Mouse (Mus musculus) kidney, adult 2 months (tissue): ENCODE results near the gene Unc45b. TPM values are rescaled to one million over a fixed set of nuclear protein-coding genes. Genes with fewer than 3 reads are reported as not detected.
"Not testable (repeated sequence)": the region's sequence is repeated elsewhere in the genome, so short reads cannot be mapped to it uniquely, and the experiment has no call there.

Experiments
- DNase-seq: peaks from one replicate; pipeline ENCODE4 v3.0.0; 2021
- H3K27ac ChIP-seq: fragments of 200-500 bp; 2 replicates; pipeline ENCODE4 v1.5.1; 2012; ENCODE audit warnings: low read depth, low read length, control low read depth, inconsistent platforms; ENCODE audit not compliant: insufficient read depth
- H3K27me3 ChIP-seq: fragments of 200-500 bp; replicated peaks from 2 replicates; pipeline ENCODE4 v1.6.1; 2012; ENCODE audit warnings: mild to moderate bottlenecking, moderate library complexity, low read length, inconsistent platforms; ENCODE audit not compliant: control insufficient read depth, insufficient read depth
- H3K36me3 ChIP-seq: fragments of 200-500 bp; 2 replicates; pipeline ENCODE4 v1.6.1; 2012; ENCODE audit warnings: mild to moderate bottlenecking, moderate library complexity, low read length, inconsistent platforms; ENCODE audit not compliant: control insufficient read depth, insufficient read depth
- H3K4me1 ChIP-seq: fragments of 200-500 bp; 2 replicates; pipeline ENCODE4 v1.6.1; 2011; ENCODE audit warnings: low read length; ENCODE audit not compliant: control insufficient read depth, insufficient read depth
- H3K4me3 ChIP-seq: fragments of 200-500 bp; 2 replicates; pipeline ENCODE4 v1.5.1; 2011; ENCODE audit warnings: mild to moderate bottlenecking, low read depth, low read length, control low read depth; ENCODE audit not compliant: insufficient read depth
- CTCF ChIP-seq: fragments of 200-500 bp; conservative IDR thresholded peaks from 2 replicates; pipeline ENCODE4 v1.5.1; 2011; ENCODE audit warnings: low read depth, mild to moderate bottlenecking, control low read depth, low read length, moderate library complexity, mixed read lengths; ENCODE audit not compliant: insufficient read depth, insufficient read length
- POLR2A ChIP-seq: fragments of 200-500 bp; IDR thresholded peaks from one replicate; pipeline ENCODE4 v1.6.1; 2011; ENCODE audit warnings: low read depth, low read length, control low read depth
- WGBS: fragments of 180-500 bp; shearing (Covaris S2); methylation state at CpG from one replicate; pipeline ENCODE4 v1.1.7; 2018; 5-methylcytosine and 5-hydroxymethylcytosine counted together
- polyA plus RNA-seq: library from polyadenylated mRNA; depleted of rRNA; stranded (reverse); fragments of >200 nt; gene quantifications from 2 replicates; pipeline ENCODE4 v1.2.3, GENCODE M21; 2012

Unc45b gene
- polyA plus RNA-seq, 1 experiment: 7.9 TPM

DNA sequence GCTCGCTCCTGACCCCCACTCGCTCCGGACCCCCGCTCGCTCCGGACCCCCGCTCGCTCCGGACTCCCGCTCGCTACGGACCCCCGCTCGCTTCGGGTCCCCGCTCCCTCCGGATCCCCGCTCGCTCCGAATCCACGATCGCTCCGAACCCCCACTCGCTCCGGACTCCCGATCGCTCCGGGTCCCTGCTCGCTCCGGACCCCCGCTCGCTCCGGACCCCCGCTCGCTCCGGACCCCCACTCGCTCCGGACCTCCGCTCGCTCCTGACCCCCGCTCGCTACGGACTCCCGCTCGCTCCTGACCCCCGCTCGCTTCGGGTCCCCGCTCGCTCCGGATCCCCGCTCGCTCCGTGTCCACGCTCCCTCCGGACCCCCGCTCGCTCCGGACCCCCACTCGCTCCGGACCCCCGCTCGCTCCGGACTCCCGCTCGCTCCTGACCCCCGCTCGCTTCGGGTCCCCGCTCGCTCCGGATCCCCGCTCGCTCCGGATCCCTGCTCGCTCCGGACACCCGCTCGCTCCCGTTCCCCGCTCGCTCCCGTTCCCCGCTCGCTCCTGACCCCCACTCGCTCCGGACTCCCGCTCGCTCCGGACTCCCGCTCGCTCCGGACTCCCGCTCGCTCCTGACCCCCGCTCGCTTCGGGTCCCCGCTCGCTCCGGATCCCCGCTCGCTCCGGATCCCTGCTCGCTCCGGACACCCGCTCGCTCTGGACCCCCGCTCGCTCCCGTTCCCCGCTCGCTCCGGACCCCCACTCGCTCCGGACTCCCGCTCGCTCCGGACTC lies 21.5 kb downstream of the Unc45b start:
- H3K4me3 ChIP-seq: peak overlapping the region; percentile 47
- not testable (repeated sequence) for H3K36me3 ChIP-seq, H3K4me1 ChIP-seq, DNase-seq, H3K27ac ChIP-seq, H3K27me3 ChIP-seq
- 1% methylated on average over 118 of the region's 119 CpGs for WGBS

DNA sequence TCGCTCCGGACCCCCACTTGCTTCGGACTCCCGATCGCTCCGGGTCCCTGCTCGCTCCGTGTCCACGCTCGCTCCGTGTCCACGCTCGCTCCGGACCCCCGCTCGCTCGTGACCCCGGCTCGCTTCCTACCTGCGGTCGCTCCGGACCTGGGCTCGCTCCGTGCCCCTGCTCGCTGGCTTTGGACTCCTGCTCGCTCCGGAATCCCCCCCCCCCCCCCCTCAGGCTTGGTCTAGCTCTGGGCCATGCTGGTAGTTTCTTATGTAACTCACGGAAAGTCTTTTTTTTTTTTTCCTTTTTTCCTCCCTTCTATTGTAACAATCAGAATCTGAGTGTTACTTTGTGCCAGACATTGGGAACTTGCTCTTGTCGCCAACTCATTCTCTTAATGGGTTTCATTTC lies 22.8 kb downstream of the Unc45b start:
- 0 out of 2 replicates have a peak overlapping the region, but pooled peaks have one; percentile 26 for H3K27ac ChIP-seq
- peaks cover 5% of the 10 kb centered on the region; the same call in 1 of the 2 replicates for H3K4me1 ChIP-seq
- peak overlapping the region; percentile 66 for H3K4me3 ChIP-seq
- no peak for DNase-seq
- 2% methylated on average over 28 of the region's 29 CpGs for WGBS
- TF ChIP-seq CTCF (no peak), POLR2A (no peak)
- H3K27me3 ChIP-seq: no peaks in the 10 kb centered on the region; the same call in 1 of the 2 replicates
- no peaks in the 10 kb centered on the region for H3K36me3 ChIP-seq

DNA sequence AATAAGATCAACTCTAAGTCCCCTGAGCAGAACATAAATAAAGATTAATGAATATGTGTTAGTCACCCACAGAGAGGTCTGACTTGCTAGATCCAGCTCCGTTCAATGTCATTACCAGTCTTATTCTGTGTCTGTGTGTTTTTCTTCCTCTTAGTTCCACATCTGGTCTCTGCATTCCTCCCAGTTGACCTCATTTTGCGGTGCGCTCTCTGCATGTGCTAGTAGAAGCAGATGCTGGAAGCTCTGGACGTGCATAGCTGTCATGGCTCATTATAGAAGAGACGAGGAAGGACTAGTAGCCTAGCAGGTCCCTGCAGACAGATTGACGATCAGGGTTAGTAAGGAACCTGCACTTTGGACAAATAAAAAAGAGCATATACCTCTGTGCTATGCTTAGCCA lies 33.0 kb downstream of the Unc45b start:
- TF ChIP-seq CTCF: no peak
- no peak for TF ChIP-seq POLR2A
- Histone ChIP-seq H3K4me1 (no peaks in the 10 kb centered on the region), H3K4me3 (no peak overlapping the region), H3K36me3 (no peaks in the 10 kb centered on the region), H3K27me3 (no peaks in the 10 kb centered on the region), H3K27ac (no peak overlapping the region)
- DNase-seq: no peak
- 59% methylated on average over 6 of the region's 6 CpGs for WGBS

DNA sequence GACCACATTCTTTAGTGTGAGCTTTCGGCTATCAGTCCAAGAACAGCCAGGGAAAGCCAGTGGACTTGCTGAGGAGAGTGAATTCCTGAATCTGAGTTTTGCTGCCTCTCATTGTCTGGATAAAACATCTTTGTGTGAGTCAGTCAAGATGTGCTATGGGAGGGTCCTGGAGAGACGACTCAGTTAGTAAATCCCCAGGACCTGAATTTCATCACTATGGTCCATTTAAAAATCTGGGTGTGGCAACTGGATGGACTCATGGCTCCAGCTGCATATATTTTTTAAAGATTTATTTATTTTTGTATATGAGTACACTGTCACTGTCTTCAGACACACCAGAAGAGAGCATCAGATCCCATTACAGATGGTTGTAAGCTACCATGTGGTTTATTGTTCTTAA lies 35.3 kb downstream of the Unc45b start:
- 79% methylated on average over 2 of the region's 2 CpGs for WGBS
- Histone ChIP-seq H3K4me3 (no peak overlapping the region), H3K4me1 (no peaks in the 10 kb centered on the region)

DNA sequence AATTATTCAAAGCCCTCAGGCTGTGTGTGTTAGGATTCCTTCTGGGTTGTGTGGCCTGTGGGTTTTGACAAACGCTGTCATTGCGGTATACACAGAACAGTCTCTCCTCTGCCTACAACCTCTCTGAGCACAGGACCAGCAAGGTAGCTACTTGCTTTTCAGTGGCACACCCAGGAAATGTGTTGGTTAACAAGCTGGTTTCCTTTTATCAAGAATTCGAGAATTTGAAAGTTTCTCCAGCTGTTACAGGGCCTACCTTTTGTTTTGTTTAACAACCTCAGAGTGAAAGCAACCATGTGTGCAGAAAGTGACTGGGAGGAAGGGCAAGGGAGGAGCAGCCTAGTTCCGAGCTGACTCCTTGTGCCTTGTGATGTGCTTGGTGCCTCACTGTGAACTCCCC lies 37.1 kb downstream of the Unc45b start:
- no peak overlapping the region for H3K27ac ChIP-seq
- no peaks in the 10 kb centered on the region for H3K27me3 ChIP-seq
- H3K4me1 ChIP-seq: no peaks in the 10 kb centered on the region
- H3K36me3 ChIP-seq: no peaks in the 10 kb centered on the region
- DNase-seq: peak; percentile 18
- no peak overlapping the region for H3K4me3 ChIP-seq
- WGBS: 55% methylated on average over 4 of the region's 4 CpGs
- TF ChIP-seq CTCF (no peak), POLR2A (no peak)

More for the DNA sequence above, 35.3 kb downstream of the Unc45b start:
- Histone ChIP-seq H3K27ac (no peak overlapping the region), H3K36me3 (no peaks in the 10 kb centered on the region), H3K27me3 (no peaks in the 10 kb centered on the region)
- DNase-seq: no peak
- no peak for TF ChIP-seq POLR2A
- no peak for TF ChIP-seq CTCF

DNA sequence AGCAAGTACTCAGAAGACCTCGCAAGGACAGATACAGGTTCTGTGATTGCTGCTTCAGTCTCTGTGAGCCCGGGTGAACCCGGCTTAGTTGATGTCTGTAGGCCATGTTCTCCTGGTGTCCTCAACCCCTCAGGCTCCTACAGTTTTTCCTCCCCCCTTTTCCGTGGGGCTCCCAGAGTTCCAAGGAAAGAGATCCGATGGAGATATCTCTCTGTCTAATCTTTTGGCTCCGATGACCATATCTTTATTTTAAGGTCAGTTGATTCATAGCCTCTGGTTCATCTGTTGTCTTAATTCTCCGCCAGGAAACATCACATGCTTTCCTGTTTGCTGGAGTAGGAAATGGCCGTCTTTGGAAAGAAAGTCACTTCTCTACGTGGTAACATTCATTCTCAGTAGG lies 38.7 kb downstream of the Unc45b start:
- no peaks in the 10 kb centered on the region for H3K4me1 ChIP-seq
- TF ChIP-seq CTCF: no peak
- TF ChIP-seq POLR2A: no peak
- H3K27me3 ChIP-seq: no peaks in the 10 kb centered on the region
- H3K36me3 ChIP-seq: no peaks in the 10 kb centered on the region
- DNase-seq: peak; percentile 85
- peak overlapping the region; percentile 11 for H3K4me3 ChIP-seq
- WGBS: 63% methylated on average over 9 of the region's 9 CpGs
- peak overlapping the region; percentile 92 for H3K27ac ChIP-seq

DNA sequence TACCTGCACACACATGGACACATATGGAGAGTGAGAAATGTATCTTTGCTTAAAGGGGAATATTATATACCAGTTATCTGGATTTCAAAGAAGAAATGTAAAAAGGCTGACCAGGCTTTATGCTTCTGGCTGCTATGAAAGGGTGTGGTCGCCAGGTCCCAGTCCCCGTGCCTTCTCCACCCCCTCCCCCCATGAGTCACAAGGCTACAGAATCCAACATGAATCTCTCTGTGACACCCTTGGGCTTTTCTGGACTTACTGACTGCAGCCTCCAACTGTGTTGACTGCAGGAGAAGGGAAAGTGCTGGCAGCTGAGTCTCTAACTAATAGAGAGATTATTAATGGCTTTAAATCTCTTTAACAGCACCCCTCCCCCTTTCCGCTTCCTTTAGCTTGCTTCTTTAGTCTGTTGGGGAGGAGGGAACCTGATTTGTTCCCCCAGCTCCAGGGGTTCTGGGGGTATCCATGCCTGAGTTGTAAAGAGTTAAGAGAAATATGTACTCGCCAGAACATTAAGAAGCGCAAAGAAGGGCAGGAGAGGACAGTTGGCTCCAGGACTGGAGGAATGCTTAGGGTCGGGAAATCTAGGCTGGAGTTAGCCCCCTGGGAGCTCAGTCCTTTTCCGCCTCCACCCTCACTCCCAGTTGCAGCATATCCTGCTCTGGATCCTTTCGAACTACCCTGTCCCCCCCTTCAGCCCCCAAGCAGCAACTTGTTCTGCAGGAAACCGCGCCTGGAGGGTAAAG lies 40.6 kb downstream of the Unc45b start, which contains the start of gene Slfn5:
Slfn5 (plus strand) TSS at position 614 of the 746 bp plus-strand sequence.
- 10% methylated on average over 10 of the region's 10 CpGs for WGBS
- H3K4me1 ChIP-seq: no peaks in the 10 kb centered on the region
- peak; percentile 87 for DNase-seq
- H3K27ac ChIP-seq: peak within 1 kb of the TSS; percentile 98
- no peaks in the 10 kb centered on the region for H3K27me3 ChIP-seq
- H3K36me3 ChIP-seq: no peaks in the 10 kb centered on the region
- peak within 1 kb of the TSS; percentile 64 for H3K4me3 ChIP-seq
- no peak for TF ChIP-seq CTCF
- no peak for TF ChIP-seq POLR2A
